Mouse (Mus musculus) midbrain, embryonic 11.5 days (tissue): ENCODE data around the gene E130114P18Rik. TPM values are rescaled to one million over a fixed set of nuclear protein-coding genes. Genes with fewer than 3 reads are reported as not detected.

Experiments used
- ATAC-seq: fragments of 200-750 bp; cut with Nextera tagmentation; 2 replicates; pipeline ENCODE4 v1.8.0; 2017; ENCODE audit warnings: moderate TSS enrichment, moderate library complexity; ENCODE audit not compliant: low FRiP score
- DNase-seq: peaks from one replicate; pipeline ENCODE4 v3.0.0; 2015; ENCODE audit warnings: low spot score; ENCODE audit errors: missing footprints
- H3K27ac ChIP-seq: fragments of 300-500 bp; sonication (generic); 2 replicates; pipeline ENCODE4 v1.5.1; 2014; ENCODE audit warnings: low read depth, low read length
- H3K27me3 ChIP-seq: fragments of 300-500 bp; sonication (generic); 2 replicates; pipeline ENCODE4 v1.6.1; 2014; ENCODE audit warnings: mild to moderate bottlenecking, low read length, moderate library complexity, mixed read lengths; ENCODE audit not compliant: control insufficient read depth, insufficient read depth
- H3K36me3 ChIP-seq: fragments of 300-500 bp; sonication (generic); 2 replicates; pipeline ENCODE4 v1.6.1; 2014; ENCODE audit warnings: mild to moderate bottlenecking, low read length, moderate library complexity, mixed read lengths; ENCODE audit not compliant: control insufficient read depth, insufficient read depth
- H3K4me1 ChIP-seq: fragments of 300-500 bp; sonication (generic); 2 replicates; pipeline ENCODE4 v1.6.1; 2014; ENCODE audit warnings: low read length; ENCODE audit not compliant: control insufficient read depth, insufficient read depth
- H3K4me2 ChIP-seq: fragments of 300-500 bp; sonication (generic); 2 replicates; pipeline ENCODE4 v1.6.1; 2014; ENCODE audit warnings: mild to moderate bottlenecking, moderate library complexity
- H3K4me3 ChIP-seq: fragments of 300-500 bp; sonication (generic); 2 replicates; pipeline ENCODE4 v1.5.1; 2014; ENCODE audit warnings: low read depth, low read length
- H3K9ac ChIP-seq: fragments of 300-500 bp; sonication (generic); 2 replicates; pipeline ENCODE4 v1.6.1; 2014; ENCODE audit warnings: low read length
- H3K9me3 ChIP-seq: fragments of 300-500 bp; sonication (generic); 2 replicates; pipeline ENCODE4 v1.6.1; 2016; ENCODE audit warnings: low read length; ENCODE audit not compliant: control insufficient read depth
- WGBS: fragments of 180-500 bp; shearing (Covaris S2); extraction: QIAGEN DNeasy Blood & Tissue Kit; methylation state at CpG from one replicate; pipeline ENCODE4 v1.1.7; 2014; 5-methylcytosine and 5-hydroxymethylcytosine counted together
- polyA plus RNA-seq: library from polyadenylated mRNA; unstranded; fragments of >200 nt; fragmentation: Nextera tagmentation; extraction: Ambion mirVana; gene quantifications from 2 replicates; pipeline ENCODE4 v1.2.1, GENCODE M21; 2014

Gene E130114P18Rik
- polyA plus RNA-seq, 1 experiment from 2014 or later, result 7.7 TPM

DNA sequence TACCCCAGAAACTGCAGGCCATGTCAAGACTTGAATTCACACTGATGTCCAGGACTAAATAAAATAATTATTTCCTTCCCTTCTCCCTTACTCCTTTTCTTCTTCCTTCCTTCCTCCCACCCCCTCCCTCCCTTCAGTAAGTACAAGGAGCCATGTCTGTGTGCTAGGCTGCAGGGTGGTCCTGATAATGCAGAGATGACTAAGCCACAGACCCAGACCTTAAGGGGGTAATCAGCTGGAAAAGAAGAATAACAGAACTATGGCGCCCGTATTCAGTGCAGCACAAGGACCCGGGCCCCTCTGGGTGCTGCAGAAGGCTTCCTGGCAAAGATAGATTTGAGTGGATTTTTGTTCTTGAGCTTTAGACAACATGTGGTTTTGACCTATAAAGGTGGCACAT lies 108.1 kb downstream of the E130114P18Rik start:
- ATAC-seq, result no peak
- Histone ChIP-seq H3K4me3 (no peak overlapping the region), H3K9ac (no peak overlapping the region), H3K36me3 (no peaks in the 10 kb centered on the region), H3K27me3 (no peaks in the 10 kb centered on the region), H3K4me1 (0 out of 2 replicates have a peak, but pooled peaks cover 2% of the 10 kb centered on the region), H3K9me3 (no peaks in the 10 kb centered on the region), H3K4me2 (no peak overlapping the region), H3K27ac (no peak overlapping the region)
- no peak for DNase-seq
- WGBS, result 47% methylated on average over 3 of the region's 3 CpGs

DNA sequence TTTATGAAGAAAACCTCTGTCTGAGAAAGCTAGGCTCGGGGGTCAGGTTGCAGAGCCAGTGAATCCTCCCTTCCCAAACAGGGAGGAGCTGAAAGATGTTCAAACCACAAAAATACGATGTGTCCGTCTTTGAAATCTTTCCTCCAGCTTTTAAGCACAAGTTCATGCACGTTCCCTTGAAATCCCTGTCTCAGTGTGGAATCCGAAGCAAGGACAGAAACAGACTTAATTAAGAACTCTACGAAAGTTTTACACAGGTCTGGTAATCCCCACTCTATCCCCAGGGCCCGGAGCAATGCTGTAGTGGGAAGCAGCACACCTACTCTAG lies 112.5 kb downstream of the E130114P18Rik start:
- no peak overlapping the region for H3K4me3 ChIP-seq
- ATAC-seq (no peak), DNase-seq (peak; percentile 78)
- no peaks in the 10 kb centered on the region for H3K36me3 ChIP-seq
- no peaks in the 10 kb centered on the region for H3K9me3 ChIP-seq
- 53% methylated on average over 7 of the region's 7 CpGs for WGBS
- H3K27me3 ChIP-seq, result no peaks in the 10 kb centered on the region
- no peak overlapping the region for H3K4me2 ChIP-seq
- no peak overlapping the region for H3K27ac ChIP-seq
- no peak overlapping the region for H3K9ac ChIP-seq
- 0 out of 2 replicates have a peak, but pooled peaks cover 2% of the 10 kb centered on the region for H3K4me1 ChIP-seq

DNA sequence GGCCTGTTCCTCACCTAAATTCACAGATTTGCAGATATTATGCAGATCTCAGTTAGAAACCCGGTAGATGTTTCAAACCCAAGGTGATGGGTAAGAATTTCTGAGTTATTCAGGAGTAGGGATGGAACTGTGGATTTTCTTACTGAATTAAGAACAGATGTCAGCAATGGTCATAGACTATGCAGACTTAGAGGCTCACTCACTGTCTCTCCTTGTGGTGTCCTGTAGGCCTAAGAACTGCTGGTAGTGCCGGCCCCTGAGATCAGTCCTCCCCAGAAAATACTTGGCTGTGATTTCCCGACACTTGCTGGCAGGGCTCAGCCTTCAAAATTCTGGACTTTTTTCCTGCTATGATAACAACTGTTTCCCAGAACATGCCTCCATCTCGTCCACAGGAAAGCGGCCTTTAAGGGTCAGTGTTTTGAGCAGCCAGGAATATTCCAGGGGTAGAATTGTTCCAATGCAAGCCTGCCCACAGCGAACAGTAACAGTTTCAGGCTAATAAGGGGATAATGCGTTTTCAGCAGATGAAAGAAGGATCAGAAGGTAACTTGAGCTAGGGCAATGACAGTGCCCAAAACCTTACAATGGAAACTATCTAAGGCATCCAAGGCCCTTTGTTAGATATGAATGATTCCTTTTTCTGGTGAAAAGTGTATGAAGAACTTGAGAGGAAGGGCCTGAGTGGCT lies 113.0 kb downstream of the E130114P18Rik start:
- no peaks in the 10 kb centered on the region for H3K27me3 ChIP-seq
- H3K4me1 ChIP-seq, result 0 out of 2 replicates have a peak, but pooled peaks cover 2% of the 10 kb centered on the region
- no peak for ATAC-seq
- WGBS, result 49% methylated on average over 7 of the region's 7 CpGs
- H3K4me2 ChIP-seq, result no peak overlapping the region
- DNase-seq, result peak; percentile 79
- no peaks in the 10 kb centered on the region for H3K9me3 ChIP-seq
- no peak overlapping the region for H3K4me3 ChIP-seq
- no peaks in the 10 kb centered on the region for H3K36me3 ChIP-seq
- no peak overlapping the region for H3K27ac ChIP-seq
- H3K9ac ChIP-seq, result no peak overlapping the region

DNA sequence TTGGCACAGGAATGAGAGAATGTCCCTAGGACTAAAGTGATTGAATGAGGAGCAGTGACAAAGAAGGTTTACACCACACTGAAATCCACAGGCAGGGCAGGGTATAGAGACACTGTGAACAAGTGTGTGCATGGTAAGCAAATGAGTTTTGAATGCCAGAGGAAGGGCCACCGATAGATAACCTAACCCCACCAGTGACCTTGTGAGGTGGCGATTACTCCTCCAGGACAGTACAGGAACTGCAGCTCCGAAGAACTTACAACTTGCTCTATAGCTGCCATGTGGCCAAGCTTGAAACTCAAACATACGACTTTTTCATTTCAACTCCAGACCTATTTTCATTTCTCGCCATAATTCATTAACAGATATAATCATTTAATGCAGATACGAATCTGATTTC lies 114.0 kb downstream of the E130114P18Rik start:
- H3K4me1 ChIP-seq, result 0 out of 2 replicates have a peak, but pooled peaks cover 2% of the 10 kb centered on the region
- H3K9me3 ChIP-seq, result no peaks in the 10 kb centered on the region
- no peak overlapping the region for H3K4me3 ChIP-seq
- 84% methylated on average over 6 of the region's 6 CpGs for WGBS
- H3K4me2 ChIP-seq, result no peak overlapping the region
- no peaks in the 10 kb centered on the region for H3K36me3 ChIP-seq
- no peak overlapping the region for H3K27ac ChIP-seq
- no peak overlapping the region for H3K9ac ChIP-seq
- no peaks in the 10 kb centered on the region for H3K27me3 ChIP-seq
- no peak for ATAC-seq
- DNase-seq, result peak; percentile 82

DNA sequence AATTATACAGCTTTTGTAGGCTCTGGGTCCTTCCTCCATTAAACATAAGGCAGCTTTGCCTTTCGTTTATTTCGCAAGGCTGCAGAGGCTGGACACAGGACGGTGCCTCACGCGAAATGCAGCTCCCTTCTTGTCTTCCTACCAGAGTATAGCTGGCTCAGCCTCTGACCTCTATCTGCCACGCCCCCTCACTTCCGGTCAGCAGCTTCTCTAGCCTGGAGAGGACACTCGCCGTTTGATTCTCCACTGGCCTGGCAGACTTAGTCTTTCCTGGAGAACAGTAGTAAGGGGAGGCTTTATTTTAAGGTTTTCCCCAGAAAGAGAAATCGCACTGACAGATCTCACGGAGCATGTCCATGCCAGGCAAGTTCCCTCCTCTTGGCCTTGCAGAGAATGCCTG lies 115.0 kb downstream of the E130114P18Rik start:
- peak; percentile 75 for DNase-seq
- Histone ChIP-seq H3K4me2 (no peak overlapping the region), H3K36me3 (no peaks in the 10 kb centered on the region), H3K9me3 (no peaks in the 10 kb centered on the region), H3K4me1 (0 out of 2 replicates have a peak, but pooled peaks cover 2% of the 10 kb centered on the region), H3K4me3 (no peak overlapping the region), H3K27ac (no peak overlapping the region), H3K9ac (no peak overlapping the region), H3K27me3 (no peaks in the 10 kb centered on the region)
- 69% methylated on average over 11 of the region's 11 CpGs for WGBS
- ATAC-seq, result no peak; the same call in 1 of the 2 replicates

DNA sequence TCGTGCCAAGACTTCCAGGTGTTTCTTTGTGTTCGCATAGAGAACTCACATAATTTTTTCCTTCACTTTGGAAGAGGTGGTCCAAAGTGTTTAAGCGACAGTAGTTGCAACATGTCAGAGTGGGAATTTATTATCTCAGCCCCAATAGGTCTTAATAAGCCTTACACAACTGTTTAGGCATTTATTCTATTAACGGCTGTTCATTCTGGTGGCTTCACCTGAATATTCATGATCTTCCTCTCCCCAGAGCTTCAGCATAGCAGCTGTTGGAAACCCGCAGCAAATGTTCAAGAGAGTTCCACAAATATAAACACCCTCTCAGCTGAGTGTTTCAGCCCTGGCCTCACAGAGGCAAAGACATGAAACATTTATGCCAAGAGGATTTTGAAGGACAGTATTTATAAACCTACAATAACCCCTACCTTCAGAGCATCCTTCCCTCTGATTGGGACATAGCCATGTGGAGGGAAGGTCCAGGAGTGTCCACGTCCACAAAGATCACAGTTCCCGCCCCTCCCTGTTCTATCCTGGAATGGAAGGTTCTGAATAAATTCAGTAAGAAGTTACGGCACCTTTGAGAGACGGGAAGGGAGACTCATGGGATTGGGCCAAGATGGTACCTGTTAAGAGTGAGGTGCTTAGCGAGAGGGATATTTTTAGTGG lies 116.1 kb downstream of the E130114P18Rik start:
- no peak overlapping the region for H3K27ac ChIP-seq
- DNase-seq (peak; percentile 64), ATAC-seq (no peak)
- no peaks in the 10 kb centered on the region for H3K36me3 ChIP-seq
- no peaks in the 10 kb centered on the region for H3K27me3 ChIP-seq
- no peak overlapping the region for H3K4me3 ChIP-seq
- H3K9ac ChIP-seq, result no peak overlapping the region
- 0 out of 2 replicates have a peak, but pooled peaks cover 2% of the 10 kb centered on the region for H3K4me1 ChIP-seq
- H3K4me2 ChIP-seq, result no peak overlapping the region
- whole genome bisulfite sequencing, result 87% methylated on average over 10 of the region's 10 CpGs
- no peaks in the 10 kb centered on the region for H3K9me3 ChIP-seq

DNA sequence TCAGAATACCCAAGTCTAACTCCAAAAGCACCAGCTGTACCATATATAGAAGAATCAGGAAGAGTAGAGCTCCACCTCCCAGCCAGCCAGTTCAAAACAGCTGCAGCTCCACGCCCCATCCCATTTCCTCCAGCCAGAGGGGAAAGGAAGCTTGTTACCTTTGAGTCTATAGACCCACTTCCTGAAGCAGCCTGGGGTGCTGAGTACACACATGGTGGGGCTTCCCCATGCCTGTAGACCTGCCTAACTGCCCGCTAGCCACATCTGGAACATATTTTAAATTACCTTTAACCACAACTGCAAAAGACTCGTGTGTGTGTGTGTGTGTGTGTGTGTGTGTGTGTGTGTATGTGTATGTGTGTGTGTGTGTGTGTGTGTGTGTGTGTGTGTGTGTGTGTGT lies 120.3 kb downstream of the E130114P18Rik start:
- H3K4me2 ChIP-seq, result no peak overlapping the region
- no peaks in the 10 kb centered on the region for H3K9me3 ChIP-seq
- DNase-seq (peak; percentile 80), ATAC-seq (no peak)
- whole genome bisulfite sequencing, result 87% methylated on average over 3 of the region's 3 CpGs
- H3K36me3 ChIP-seq, result no peaks in the 10 kb centered on the region
- H3K27ac ChIP-seq, result no peak overlapping the region
- no peaks in the 10 kb centered on the region for H3K27me3 ChIP-seq
- H3K4me3 ChIP-seq, result no peak overlapping the region
- H3K9ac ChIP-seq, result no peak overlapping the region
- H3K4me1 ChIP-seq, result no peaks in the 10 kb centered on the region

DNA sequence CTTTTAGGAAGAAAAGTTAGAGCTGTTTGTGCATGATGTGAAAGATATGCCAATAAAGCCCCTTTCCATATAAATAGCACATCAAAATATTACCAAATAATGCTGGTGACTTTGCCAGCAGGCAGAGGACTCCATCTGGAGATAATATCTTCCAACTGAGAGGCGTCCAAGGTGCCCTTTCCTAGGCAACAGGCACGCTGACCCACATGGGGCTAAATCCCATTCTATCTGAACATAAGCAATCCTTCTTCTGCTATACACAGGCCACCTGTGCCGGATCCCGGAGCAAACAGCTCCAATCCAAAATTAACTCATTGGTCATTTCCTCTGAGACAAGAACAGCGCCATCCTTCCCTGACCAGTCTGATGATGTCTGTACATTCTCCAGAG lies 128.3 kb downstream of the E130114P18Rik start:
- ATAC-seq, result peak; percentile 51
- H3K4me3 ChIP-seq, result no peak overlapping the region
- peaks cover 9% of the 10 kb centered on the region for H3K4me1 ChIP-seq
- H3K27me3 ChIP-seq, result no peaks in the 10 kb centered on the region
- H3K4me2 ChIP-seq, result no peak overlapping the region
- peak overlapping the region; percentile 73 for H3K27ac ChIP-seq
- 79% methylated on average over 5 of the region's 5 CpGs for WGBS
- no peaks in the 10 kb centered on the region for H3K36me3 ChIP-seq
- no peak for DNase-seq
- no peaks in the 10 kb centered on the region for H3K9me3 ChIP-seq
- no peak overlapping the region for H3K9ac ChIP-seq

DNA sequence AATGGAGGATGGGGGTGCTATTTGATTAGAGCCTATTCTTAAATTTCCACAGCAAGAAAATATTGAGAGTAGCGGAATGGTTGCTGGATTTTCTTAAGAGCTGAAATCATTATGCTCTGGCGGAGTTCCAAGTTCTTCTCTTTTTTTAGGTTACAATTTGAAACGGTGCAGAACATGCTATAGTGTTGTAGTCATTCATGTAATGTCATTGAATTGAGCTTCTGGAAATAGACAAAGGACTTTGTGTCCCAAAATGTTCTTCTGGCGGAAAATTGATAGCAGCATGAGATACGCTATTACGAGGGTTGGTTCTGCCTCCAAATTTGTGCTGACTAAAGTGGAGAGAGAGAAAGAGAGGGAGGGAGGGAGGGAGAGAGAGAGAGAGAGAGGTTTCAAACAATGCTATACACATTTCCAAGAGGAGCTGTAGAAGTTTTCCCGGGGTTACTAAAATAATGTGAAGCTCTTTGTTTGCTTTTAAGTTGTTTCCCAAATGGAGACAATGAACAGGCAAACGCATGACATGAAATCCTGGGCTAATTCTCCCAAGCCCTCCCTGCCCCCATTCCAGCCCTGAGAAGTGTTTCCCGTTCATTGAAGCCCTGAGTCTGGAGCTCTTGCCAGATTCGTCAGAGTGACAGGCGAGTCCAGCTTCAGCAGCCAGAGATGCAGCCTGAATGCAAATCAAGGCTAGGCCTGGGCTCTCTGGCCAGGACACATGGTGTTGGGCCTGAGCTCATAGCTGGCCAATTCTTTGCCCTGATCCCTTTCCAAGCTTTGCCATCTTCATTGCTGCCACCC lies 128.9 kb downstream of the E130114P18Rik start:
- DNase-seq (peak; percentile 96), ATAC-seq (peak; percentile 99)
- Histone ChIP-seq H3K4me2 (no peak overlapping the region), H3K4me3 (no peak overlapping the region), H3K27me3 (no peaks in the 10 kb centered on the region), H3K27ac (peak overlapping the region; percentile 73), H3K9ac (peak overlapping the region; percentile 22; the same call in 1 of the 2 replicates), H3K4me1 (peaks cover 9% of the 10 kb centered on the region), H3K36me3 (no peaks in the 10 kb centered on the region), H3K9me3 (no peaks in the 10 kb centered on the region)
- 19% methylated on average over 11 of the region's 11 CpGs for WGBS
